Mouse (Mus musculus) olfactory bulb, adult 2 months (tissue): ENCODE results near the gene Timm29. TPM values are rescaled to one million over a fixed set of nuclear protein-coding genes. Genes with fewer than 3 reads are reported as not detected.

Experiments
- H3K27ac ChIP-seq: fragments of 200-500 bp; 2 replicates; pipeline ENCODE4 v1.5.1; 2012; ENCODE audit warnings: low read depth, low read length; ENCODE audit not compliant: insufficient read depth
- H3K4me1 ChIP-seq: fragments of 200-500 bp; 2 replicates; pipeline ENCODE4 v1.6.1; 2012; ENCODE audit warnings: low read length; ENCODE audit not compliant: control insufficient read depth, insufficient read depth
- H3K4me3 ChIP-seq: fragments of 200-500 bp; 2 replicates; pipeline ENCODE4 v1.5.1; 2012; ENCODE audit warnings: mild to moderate bottlenecking, low read depth, low read length, moderate library complexity; ENCODE audit not compliant: insufficient read depth
- CTCF ChIP-seq: fragments of 200-500 bp; IDR thresholded peaks from 2 replicates; pipeline ENCODE4 v1.5.1; 2012; ENCODE audit warnings: low read depth, mild to moderate bottlenecking, low read length, moderate library complexity; ENCODE audit not compliant: insufficient read depth
- POLR2A ChIP-seq: fragments of 200-500 bp; IDR thresholded peaks from 2 replicates; pipeline ENCODE4 v1.6.1; 2012; ENCODE audit warnings: mild to moderate bottlenecking, low read depth, low read length, moderate library complexity; ENCODE audit not compliant: insufficient read depth
- WGBS: fragments of 180-500 bp; shearing (Covaris S2); methylation state at CpG from one replicate; pipeline ENCODE4 v1.1.7; 2018; 5-methylcytosine and 5-hydroxymethylcytosine counted together
- polyA plus RNA-seq: library from polyadenylated mRNA; stranded (reverse); fragments of >200 nt; gene quantifications from 2 replicates; pipeline ENCODE4 v1.2.4, GENCODE M21; 2012; ENCODE audit warnings: low replicate concordance; ENCODE audit not compliant: missing spikeins, insufficient read depth, insufficient read length

The Timm29 gene
- polyA plus RNA-seq, 1 experiment: not detected

- TF ChIP-seq POLR2A (no peak), CTCF (no peak)
- Histone ChIP-seq H3K27ac (no peak overlapping the region), H3K4me3 (no peak overlapping the region), H3K4me1 (peaks cover 4% of the 10 kb centered on the region)
- WGBS: 94% methylated on average over 2 of the region's 2 CpGs
Observed at GRCm38 (mm10) chr9:21557556-21557955, 35.0 kb upstream of the Timm29 start.

GRCm38 (mm10) chr9:21558366-21558765, 34.2 kb upstream of the Timm29 start:
- TF ChIP-seq CTCF (no peak), POLR2A (no peak)
- Histone ChIP-seq H3K27ac (no peak overlapping the region), H3K4me3 (no peak overlapping the region), H3K4me1 (peaks cover 4% of the 10 kb centered on the region)
- 68% methylated on average over 4 of the region's 4 CpGs for WGBS

GRCm38 (mm10) chr9:21559151-21559550, 33.4 kb upstream of the Timm29 start:
- no peak for TF ChIP-seq CTCF
- WGBS: 92% methylated on average over 3 of the region's 3 CpGs
- Histone ChIP-seq H3K4me1 (no peaks in the 10 kb centered on the region; the same call in 1 of the 2 replicates), H3K27ac (no peak overlapping the region), H3K4me3 (no peak overlapping the region)

DNA sequence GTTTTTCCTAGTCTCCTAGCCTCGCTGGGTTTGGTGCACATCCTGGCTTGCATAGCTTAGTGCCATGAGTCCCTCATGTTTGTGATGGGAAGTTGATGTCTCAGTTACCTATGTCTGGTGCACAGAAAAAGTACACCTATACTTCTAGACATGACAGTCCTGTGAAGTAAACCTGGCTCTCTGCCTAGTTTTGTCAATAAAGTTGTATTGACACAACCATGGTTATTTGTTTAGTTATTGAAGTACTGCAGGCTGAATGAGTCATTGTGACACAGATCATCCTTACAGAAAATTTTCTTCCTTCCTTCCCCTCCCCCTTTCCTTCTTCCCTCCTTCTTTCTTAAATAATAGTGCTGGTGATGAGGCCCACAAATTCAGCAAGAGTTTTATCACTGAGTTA, 28.1 kb upstream of the Timm29 start:
- WGBS: 79% methylated on average over 1 of the region's 1 CpGs

DNA sequence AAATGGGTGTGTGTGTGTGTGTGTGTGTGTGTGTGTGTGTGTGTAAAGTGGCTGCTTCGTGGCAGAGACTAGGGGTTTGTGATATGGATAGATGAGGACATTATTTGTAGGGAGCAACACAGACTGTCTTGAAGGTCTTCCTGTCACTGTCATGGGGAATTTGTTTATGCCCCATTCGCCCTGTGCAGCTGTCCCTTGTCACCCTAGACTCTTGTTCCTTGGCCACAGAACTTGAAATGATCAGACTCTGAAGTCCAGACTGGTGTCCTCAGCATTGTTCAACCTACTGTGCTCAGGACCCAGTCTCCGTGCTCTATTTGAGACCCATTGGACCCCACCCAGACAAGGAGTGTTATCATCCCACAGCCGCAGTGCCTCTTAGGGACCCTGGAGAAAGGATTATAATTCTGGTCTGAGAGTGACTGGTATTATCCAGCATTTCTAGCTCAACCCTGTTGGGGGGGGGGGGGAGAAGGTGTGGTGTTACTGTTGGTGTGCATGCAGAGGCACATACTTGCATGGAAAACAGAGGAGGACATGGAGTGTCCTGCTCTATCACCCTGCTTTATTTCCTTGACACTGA, 27.4 kb upstream of the Timm29 start:
- no peak for TF ChIP-seq CTCF
- no peak for TF ChIP-seq POLR2A
- Histone ChIP-seq H3K4me3 (no peak overlapping the region), H3K27ac (no peak overlapping the region), H3K4me1 (peaks cover 3% of the 10 kb centered on the region)
- 79% methylated on average over 4 of the region's 4 CpGs for WGBS

More for the DNA sequence above, 28.1 kb upstream of the Timm29 start:
- Histone ChIP-seq H3K4me1 (peaks cover 3% of the 10 kb centered on the region), H3K4me3 (no peak overlapping the region), H3K27ac (no peak overlapping the region)
- TF ChIP-seq CTCF (no peak), POLR2A (no peak)

- WGBS: 75% methylated on average over 1 of the region's 1 CpGs
- no peak overlapping the region for H3K27ac ChIP-seq
Observed at GRCm38 (mm10) chr9:21566538-21566937, 26.0 kb upstream of the Timm29 start.

GRCm38 (mm10) chr9:21567051-21567450, 25.5 kb upstream of the Timm29 start:
- no peak overlapping the region for H3K4me3 ChIP-seq
- WGBS: 75% methylated on average over 2 of the region's 2 CpGs
- H3K27ac ChIP-seq: no peak overlapping the region
- TF ChIP-seq POLR2A: no peak
- no peak for TF ChIP-seq CTCF
- H3K4me1 ChIP-seq: peaks cover 3% of the 10 kb centered on the region

More at GRCm38 (mm10) chr9:21566538-21566937, 26.0 kb upstream of the Timm29 start:
- Histone ChIP-seq H3K4me1 (peaks cover 3% of the 10 kb centered on the region), H3K4me3 (no peak overlapping the region)
- TF ChIP-seq CTCF (no peak), POLR2A (no peak)

DNA sequence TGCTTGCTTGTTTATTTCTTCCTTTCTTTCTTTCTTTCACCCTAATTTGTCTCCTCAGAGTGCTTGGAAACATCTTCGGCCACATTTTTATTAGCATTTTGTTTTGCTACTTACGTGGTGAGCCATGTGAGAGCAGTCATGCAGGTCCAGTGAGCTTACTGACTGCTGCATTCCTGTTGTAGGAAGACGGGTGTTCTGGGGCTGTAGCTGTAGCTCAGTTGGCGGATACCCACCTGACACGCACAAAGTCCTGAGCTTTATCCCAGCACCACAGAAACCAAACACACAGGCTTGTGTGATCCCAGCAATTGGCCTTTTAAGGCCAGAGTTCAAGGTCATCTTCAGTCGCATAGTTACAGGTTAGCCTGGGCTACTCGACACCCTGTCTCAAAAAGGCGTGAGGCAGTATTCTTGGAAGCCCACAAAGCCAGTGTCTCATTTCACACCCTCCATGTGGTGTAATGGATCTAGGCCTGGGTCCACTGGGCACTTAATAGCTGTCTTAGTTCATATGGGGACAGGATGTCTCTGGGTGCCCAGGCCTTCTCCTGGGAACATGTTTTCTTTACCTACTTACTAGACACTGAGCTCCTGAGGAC, 23.8 kb upstream of the Timm29 start:
- WGBS: 85% methylated on average over 8 of the region's 8 CpGs
- TF ChIP-seq POLR2A: no peak
- no peak for TF ChIP-seq CTCF
- peaks cover 3% of the 10 kb centered on the region for H3K4me1 ChIP-seq
- no peak overlapping the region for H3K4me3 ChIP-seq
- H3K27ac ChIP-seq: no peak overlapping the region

DNA sequence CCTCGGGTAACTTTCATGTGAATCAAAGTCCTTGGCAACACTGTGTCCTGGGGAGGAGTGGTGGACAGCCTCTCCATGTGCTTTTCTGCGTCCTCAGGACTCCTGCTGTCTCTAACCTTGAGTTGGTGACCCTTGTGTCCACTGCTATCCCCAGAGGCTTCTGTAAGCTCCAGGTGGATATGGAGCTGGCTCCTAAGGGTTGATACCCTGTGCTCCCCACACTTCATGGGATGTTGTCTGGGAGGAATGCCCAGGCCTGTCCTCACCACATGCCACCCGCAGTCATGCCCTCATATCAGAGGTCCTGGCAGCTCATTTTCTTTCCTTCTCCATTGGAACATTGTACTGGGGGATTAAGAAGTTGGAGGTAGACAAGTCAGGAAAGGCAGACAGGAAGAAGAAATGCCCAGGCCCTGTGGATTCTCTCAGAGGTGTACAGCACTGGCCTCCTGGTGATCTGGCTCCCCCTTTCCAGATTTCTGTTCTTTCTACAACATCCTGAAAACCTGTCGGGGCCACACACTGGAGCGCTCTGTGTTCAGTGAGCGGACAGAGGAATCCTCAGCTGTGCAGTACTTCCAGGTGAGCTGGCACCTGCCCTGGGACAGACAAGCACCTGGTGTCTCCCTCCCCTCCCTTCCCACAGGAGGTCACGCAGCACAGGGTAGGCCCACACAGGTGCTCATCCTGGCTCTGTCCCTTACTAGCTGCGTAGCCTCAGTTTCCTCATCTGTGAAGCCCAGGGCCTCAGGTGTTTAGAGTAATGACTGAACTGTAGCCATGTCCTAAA, 18.3 kb upstream of the Timm29 start:
- TF ChIP-seq POLR2A (no peak), CTCF (no peak)

More for the DNA sequence above, 18.3 kb upstream of the Timm29 start:
- no peaks in the 10 kb centered on the region for H3K4me1 ChIP-seq
- no peak overlapping the region for H3K27ac ChIP-seq
- 94% methylated on average over 8 of the region's 8 CpGs for WGBS
- no peak overlapping the region for H3K4me3 ChIP-seq
